Mouse (Mus musculus) adrenal gland (tissue): ENCODE results near the gene Itgb5.

Source experiments
- intact Hi-C: fragments of 180-260 bp; cut with DNase I; formaldehyde crosslinking; loops from one replicate; pipeline ENCODE4 v1.15.1; 2025

Gene Itgb5

GRCm38 (mm10) chr16:33979855-33980254 lies 150.4 kb downstream of the Itgb5 start:
- intact Hi-C loops: no loop called here

- intact Hi-C loops: no loop called here
Observed at GRCm38 (mm10) chr16:33983712-33984111, 154.2 kb downstream of the Itgb5 start.

- intact Hi-C loops: no loop called here
Observed at GRCm38 (mm10) chr16:33985372-33985771, 155.9 kb downstream of the Itgb5 start.

- intact Hi-C loops: no loop called here
Observed at GRCm38 (mm10) chr16:33986993-33987392, 157.5 kb downstream of the Itgb5 start.

- intact Hi-C loops: loop anchor here (1.0 kb wide), 1 partner anchor 168 kb away; no protein-coding TSS in a partner anchor
Observed at GRCm38 (mm10) chr16:33988358-33989012, 159.0 kb downstream of the Itgb5 start.

GRCm38 (mm10) chr16:33989106-33989505 lies 159.6 kb downstream of the Itgb5 start:
- intact Hi-C loops: no loop called here

- intact Hi-C loops: no loop called here
Observed at GRCm38 (mm10) chr16:33990712-33991111, 161.2 kb downstream of the Itgb5 start.

GRCm38 (mm10) chr16:33994321-33994720 lies 164.9 kb downstream of the Itgb5 start:
- intact Hi-C loops: no loop called here

- intact Hi-C loops: no loop called here
Observed at GRCm38 (mm10) chr16:33995496-33995895, 166.0 kb downstream of the Itgb5 start.

GRCm38 (mm10) chr16:33996030-33996429 lies 166.6 kb downstream of the Itgb5 start:
- intact Hi-C loops: no loop called here

GRCm38 (mm10) chr16:33998011-33998410 lies 168.5 kb downstream of the Itgb5 start:
- intact Hi-C loops: no loop called here
